Mouse (Mus musculus) liver, postnatal 0 days (tissue): ENCODE measurements at regions not wholly inside any gene's neighbourhood (a gene's known extent, or its start where the extent isn't known, plus 50 kb on each side); places are given as distances from the start of the nearest gene placed in this dataset.
"Not testable (repeated sequence)": the region's sequence is repeated elsewhere in the genome, so short reads cannot be mapped to it uniquely, and the experiment has no call there.

Experiments
- ATAC-seq: fragments of 200-750 bp; cut with Nextera tagmentation; 2 replicates; pipeline ENCODE4 v1.8.0; 2017; ENCODE audit warnings: mild to moderate bottlenecking, moderate library complexity
- DNase-seq: peaks from one replicate; pipeline ENCODE4 v3.0.0-alpha.2; 2016
- H3K27ac ChIP-seq: fragments of 300-500 bp; sonication (generic); 2 replicates; pipeline ENCODE4 v1.5.1; 2014; ENCODE audit warnings: antibody characterized with exemption, moderate library complexity, mild to moderate bottlenecking, low read depth
- H3K27me3 ChIP-seq: fragments of 300-500 bp; sonication (generic); 2 replicates; pipeline ENCODE4 v1.6.1; 2014; ENCODE audit warnings: low read length, control low read depth, mixed read lengths; ENCODE audit not compliant: insufficient read depth
- H3K36me3 ChIP-seq: fragments of 300-500 bp; sonication (generic); replicated peaks from 2 replicates; pipeline ENCODE4 v1.6.1; 2014; ENCODE audit warnings: mild to moderate bottlenecking, control low read depth, low read length, moderate library complexity, mixed read lengths; ENCODE audit not compliant: insufficient read depth
- H3K4me1 ChIP-seq: fragments of 300-500 bp; sonication (generic); 2 replicates; pipeline ENCODE4 v1.6.1; 2014; ENCODE audit warnings: antibody characterized with exemption, mild to moderate bottlenecking, control low read depth; ENCODE audit not compliant: insufficient read depth
- H3K4me2 ChIP-seq: fragments of 300-500 bp; sonication (generic); 2 replicates; pipeline ENCODE4 v1.6.1; 2014; ENCODE audit warnings: low read depth, mild to moderate bottlenecking, low read length, moderate library complexity, mixed read lengths
- H3K4me3 ChIP-seq: fragments of 300-500 bp; sonication (generic); 2 replicates; pipeline ENCODE4 v1.5.1; 2014; ENCODE audit warnings: low read depth, low read length
- H3K9ac ChIP-seq: fragments of 300-500 bp; sonication (generic); replicated peaks from 2 replicates; pipeline ENCODE4 v1.6.1; 2014; ENCODE audit warnings: mild to moderate bottlenecking, moderate library complexity
- H3K9me3 ChIP-seq: fragments of 300-500 bp; sonication (generic); 2 replicates; pipeline ENCODE4 v1.6.1; 2016; ENCODE audit warnings: mild to moderate bottlenecking, control low read depth, low read length, mixed read lengths
- CTCF ChIP-seq: sonication (generic); IDR thresholded peaks from 2 replicates; pipeline ENCODE4 v1.5.1; 2016; ENCODE audit warnings: antibody characterized with exemption, low read depth
- EP300 ChIP-seq: IDR thresholded peaks from 2 replicates; pipeline ENCODE4 v1.6.1; 2016; ENCODE audit warnings: antibody characterized with exemption, low read depth, mild to moderate bottlenecking
- WGBS: fragments of 180-500 bp; shearing (Covaris S2); extraction: QIAGEN DNeasy Blood & Tissue Kit; methylation state at CpG from one replicate; pipeline ENCODE4 v1.1.7; 2014; ENCODE audit not compliant: insufficient replicate concordance; 5-methylcytosine and 5-hydroxymethylcytosine counted together

- Histone ChIP-seq H3K36me3 (no peaks in the 10 kb centered on the region), H3K4me2 (no peak overlapping the region), H3K9me3 (no peaks in the 10 kb centered on the region), H3K9ac (no peak overlapping the region), H3K27ac (no peak overlapping the region), H3K4me3 (no peak overlapping the region), H3K4me1 (no peaks in the 10 kb centered on the region), H3K27me3 (no peaks in the 10 kb centered on the region)
- DNase-seq (peak; percentile 12), ATAC-seq (peak; percentile 89)
- 56% methylated on average over 3 of the region's 3 CpGs for WGBS
- TF ChIP-seq EP300: no peak
Observed at GRCm38 (mm10) chr17:94656429-94656828, 93.4 kb downstream of the Mettl4 start.

GRCm38 (mm10) chr17:94655473-94655872 lies 94.3 kb downstream of the Mettl4 start:
- H3K9ac ChIP-seq: no peak overlapping the region

GRCm38 (mm10) chr17:94654634-94655033 lies 95.2 kb downstream of the Mettl4 start:
- Histone ChIP-seq H3K4me2 (no peak overlapping the region), H3K36me3 (no peaks in the 10 kb centered on the region), H3K4me3 (no peak overlapping the region), H3K9me3 (no peaks in the 10 kb centered on the region), H3K27ac (no peak overlapping the region), H3K4me1 (no peaks in the 10 kb centered on the region), H3K9ac (no peak overlapping the region), H3K27me3 (no peaks in the 10 kb centered on the region)
- DNase-seq: no peak
- 80% methylated on average over 5 of the region's 5 CpGs for WGBS
- ATAC-seq: no peak
- no peak for TF ChIP-seq CTCF
- TF ChIP-seq EP300: no peak

More at GRCm38 (mm10) chr17:94655473-94655872, 94.3 kb downstream of the Mettl4 start:
- 64% methylated on average over 2 of the region's 2 CpGs for WGBS
- H3K4me2 ChIP-seq: no peak overlapping the region
- no peaks in the 10 kb centered on the region for H3K36me3 ChIP-seq
- H3K4me1 ChIP-seq: no peaks in the 10 kb centered on the region
- H3K27ac ChIP-seq: no peak overlapping the region
- TF ChIP-seq CTCF (0 out of 2 replicates have a peak, but pooled peaks have one; percentile 14), EP300 (no peak)
- no peaks in the 10 kb centered on the region for H3K27me3 ChIP-seq
- ATAC-seq (no peak), DNase-seq (no peak)
- no peak overlapping the region for H3K4me3 ChIP-seq
- H3K9me3 ChIP-seq: no peaks in the 10 kb centered on the region

- Histone ChIP-seq H3K9me3 (no peaks in the 10 kb centered on the region), H3K27ac (no peak overlapping the region), H3K36me3 (no peaks in the 10 kb centered on the region), H3K27me3 (no peaks in the 10 kb centered on the region), H3K4me1 (no peaks in the 10 kb centered on the region), H3K4me3 (no peak overlapping the region), H3K9ac (no peak overlapping the region), H3K4me2 (no peak overlapping the region)
- DNase-seq (no peak), ATAC-seq (no peak)
- TF ChIP-seq EP300: no peak
- no peak for TF ChIP-seq CTCF
- WGBS: 70% methylated on average over 2 of the region's 2 CpGs
Observed at GRCm38 (mm10) chr17:94652412-94652811, 97.4 kb downstream of the Mettl4 start.

DNA sequence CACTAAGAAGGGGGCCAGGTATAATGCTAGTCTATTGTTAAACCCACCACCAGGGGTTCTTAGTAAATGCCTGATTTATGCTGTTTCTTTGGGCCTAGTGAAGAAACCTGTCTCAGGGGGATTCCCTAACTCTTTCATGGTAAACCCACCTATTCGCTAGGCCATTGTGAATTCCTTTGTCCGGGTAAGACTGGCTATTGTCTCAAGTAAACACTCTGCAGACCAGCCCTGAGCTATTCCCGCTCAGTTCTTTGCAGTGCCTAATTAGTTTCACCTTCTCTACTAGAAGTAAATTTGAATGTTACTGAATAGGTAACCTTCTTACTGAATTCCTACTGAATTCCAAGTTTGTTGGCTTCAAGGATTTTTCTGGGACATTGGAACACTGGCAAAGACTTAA lies 98.3 kb downstream of the Mettl4 start:
- not testable (repeated sequence) for H3K4me2 ChIP-seq, H3K9me3 ChIP-seq, H3K27ac ChIP-seq, H3K4me3 ChIP-seq, H3K27me3 ChIP-seq, H3K9ac ChIP-seq, ATAC-seq, H3K4me1 ChIP-seq, H3K36me3 ChIP-seq, DNase-seq
- 43% methylated on average over 3 of the region's 3 CpGs for WGBS
